Mouse (Mus musculus) liver, postnatal 0 days (tissue): ENCODE results near the gene Mapk9. TPM values are rescaled to one million over a fixed set of nuclear protein-coding genes. Genes with fewer than 3 reads are reported as not detected.

Source experiments
- ATAC-seq: fragments of 200-750 bp; cut with Nextera tagmentation; 2 replicates; pipeline ENCODE4 v1.8.0; 2017; ENCODE audit warnings: mild to moderate bottlenecking, moderate library complexity
- DNase-seq: peaks from one replicate; pipeline ENCODE4 v3.0.0-alpha.2; 2016
- H3K27ac ChIP-seq: fragments of 300-500 bp; sonication (generic); 2 replicates; pipeline ENCODE4 v1.5.1; 2014; ENCODE audit warnings: antibody characterized with exemption, moderate library complexity, mild to moderate bottlenecking, low read depth
- H3K27me3 ChIP-seq: fragments of 300-500 bp; sonication (generic); 2 replicates; pipeline ENCODE4 v1.6.1; 2014; ENCODE audit warnings: low read length, control low read depth, mixed read lengths; ENCODE audit not compliant: insufficient read depth
- H3K36me3 ChIP-seq: fragments of 300-500 bp; sonication (generic); replicated peaks from 2 replicates; pipeline ENCODE4 v1.6.1; 2014; ENCODE audit warnings: mild to moderate bottlenecking, control low read depth, low read length, moderate library complexity, mixed read lengths; ENCODE audit not compliant: insufficient read depth
- H3K4me1 ChIP-seq: fragments of 300-500 bp; sonication (generic); 2 replicates; pipeline ENCODE4 v1.6.1; 2014; ENCODE audit warnings: antibody characterized with exemption, mild to moderate bottlenecking, control low read depth; ENCODE audit not compliant: insufficient read depth
- H3K4me2 ChIP-seq: fragments of 300-500 bp; sonication (generic); 2 replicates; pipeline ENCODE4 v1.6.1; 2014; ENCODE audit warnings: low read depth, mild to moderate bottlenecking, low read length, moderate library complexity, mixed read lengths
- H3K4me3 ChIP-seq: fragments of 300-500 bp; sonication (generic); 2 replicates; pipeline ENCODE4 v1.5.1; 2014; ENCODE audit warnings: low read depth, low read length
- H3K9ac ChIP-seq: fragments of 300-500 bp; sonication (generic); replicated peaks from 2 replicates; pipeline ENCODE4 v1.6.1; 2014; ENCODE audit warnings: mild to moderate bottlenecking, moderate library complexity
- H3K9me3 ChIP-seq: fragments of 300-500 bp; sonication (generic); 2 replicates; pipeline ENCODE4 v1.6.1; 2016; ENCODE audit warnings: mild to moderate bottlenecking, control low read depth, low read length, mixed read lengths
- CTCF ChIP-seq: sonication (generic); IDR thresholded peaks from 2 replicates; pipeline ENCODE4 v1.5.1; 2016; ENCODE audit warnings: antibody characterized with exemption, low read depth
- EP300 ChIP-seq: IDR thresholded peaks from 2 replicates; pipeline ENCODE4 v1.6.1; 2016; ENCODE audit warnings: antibody characterized with exemption, low read depth, mild to moderate bottlenecking
- WGBS: fragments of 180-500 bp; shearing (Covaris S2); extraction: QIAGEN DNeasy Blood & Tissue Kit; methylation state at CpG from one replicate; pipeline ENCODE4 v1.1.7; 2014; ENCODE audit not compliant: insufficient replicate concordance; 5-methylcytosine and 5-hydroxymethylcytosine counted together
- microRNA-seq: library from miRNA; unstranded; fragments of <30 nt; microRNA quantifications from one replicate; pipeline ENCODE4, GENCODE M21; 2016
- polyA plus RNA-seq: library from polyadenylated mRNA; unstranded; fragments of >200 nt; fragmentation: Nextera tagmentation; extraction: Ambion mirVana; gene quantifications from 2 replicates; pipeline ENCODE4 v1.2.1, GENCODE M21; 2015

The Mapk9 gene
- polyA plus RNA-seq, 1 experiment from 2014 or later, result 20.9 TPM

DNA sequence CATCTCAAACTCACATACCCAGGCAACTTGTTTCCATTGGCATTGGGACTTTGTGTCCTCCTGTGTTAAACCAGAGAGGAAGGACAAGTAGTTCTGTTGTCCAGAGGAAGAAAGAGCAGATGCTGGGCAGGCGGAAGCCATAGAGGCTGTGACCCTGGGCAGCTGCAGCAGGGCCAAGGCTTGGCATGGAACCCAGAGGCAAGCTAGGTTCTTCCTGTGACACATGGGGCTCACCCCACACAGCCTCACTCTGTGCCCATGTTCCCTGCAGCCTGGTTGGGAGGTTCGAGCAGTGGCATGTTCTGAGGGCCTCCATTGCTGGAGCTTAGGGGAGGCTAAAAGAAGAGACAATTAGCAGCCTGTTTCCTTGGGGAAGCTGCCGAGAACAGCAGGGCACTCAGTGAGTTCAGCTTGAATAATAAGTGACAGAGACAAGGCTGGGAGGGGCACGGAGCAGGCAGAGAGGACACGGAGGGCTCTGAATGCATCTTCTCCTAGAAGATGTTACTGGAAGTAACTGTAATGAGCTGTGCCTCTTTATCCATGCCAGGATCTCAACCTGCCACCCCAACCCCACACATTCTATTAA, 84.6 kb downstream of the Mapk9 start:
- WGBS, result 45% methylated on average over 5 of the region's 5 CpGs
- Histone ChIP-seq H3K9me3 (no peaks in the 10 kb centered on the region), H3K27me3 (0 out of 2 replicates have a peak, but pooled peaks cover 2% of the 10 kb centered on the region), H3K36me3 (no peaks in the 10 kb centered on the region), H3K4me3 (no peak overlapping the region), H3K9ac (no peak overlapping the region), H3K4me1 (no peaks in the 10 kb centered on the region), H3K27ac (no peak overlapping the region), H3K4me2 (no peak overlapping the region)
- DNase-seq, result no peak
- no peak for ATAC-seq
- TF ChIP-seq EP300, result no peak
- TF ChIP-seq CTCF, result no peak

DNA sequence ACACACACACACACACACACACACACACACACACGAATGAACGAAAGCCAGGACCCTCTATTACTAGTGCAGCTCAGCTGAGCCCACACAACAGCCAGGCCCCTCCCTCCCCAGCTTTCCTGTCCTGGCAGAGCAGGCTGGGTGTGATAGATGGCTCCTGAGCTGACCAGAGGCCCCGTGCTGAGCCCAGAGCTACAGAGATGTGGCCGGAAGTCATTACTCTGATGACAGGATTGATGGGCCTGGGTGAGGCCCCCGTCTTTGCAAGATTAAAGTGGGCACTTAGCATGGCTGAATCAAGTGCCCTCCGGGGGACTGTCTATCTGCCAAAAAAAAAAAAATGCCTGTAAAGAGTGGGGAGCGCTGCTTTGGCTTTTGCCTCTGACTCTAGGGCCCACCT, 85.3 kb downstream of the Mapk9 start:
- 17% methylated on average over 7 of the region's 7 CpGs for WGBS
- Histone ChIP-seq H3K36me3 (no peaks in the 10 kb centered on the region), H3K9me3 (no peaks in the 10 kb centered on the region), H3K27me3 (0 out of 2 replicates have a peak, but pooled peaks cover under 1% of the 10 kb centered on the region), H3K4me3 (no peak overlapping the region), H3K4me1 (no peaks in the 10 kb centered on the region), H3K4me2 (no peak overlapping the region), H3K9ac (no peak overlapping the region), H3K27ac (no peak overlapping the region)
- no peak for TF ChIP-seq CTCF
- TF ChIP-seq EP300, result no peak
- ATAC-seq (no peak), DNase-seq (no peak)

DNA sequence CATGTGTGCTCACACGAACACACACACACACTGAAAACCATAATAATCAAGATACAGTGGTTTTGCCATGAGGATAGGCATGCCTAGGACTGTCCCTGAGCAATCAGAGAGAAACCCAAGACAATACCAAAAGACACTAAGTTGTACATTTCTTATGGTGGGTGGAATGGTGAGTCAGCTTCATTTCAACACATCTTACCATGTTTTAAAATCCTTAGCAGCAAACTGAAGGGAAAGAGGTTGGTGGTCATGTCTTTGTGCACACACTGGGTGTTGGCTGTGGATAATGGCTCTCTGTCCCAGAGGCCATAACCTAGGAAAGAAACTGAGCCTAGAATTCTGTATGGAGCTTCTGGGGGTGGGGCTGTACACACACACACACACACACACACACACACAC, 87.3 kb downstream of the Mapk9 start:
- TF ChIP-seq EP300 (no peak), CTCF (no peak)
- no peak overlapping the region for H3K4me2 ChIP-seq
- 61% methylated on average over 1 of the region's 1 CpGs for WGBS
- H3K4me1 ChIP-seq, result no peaks in the 10 kb centered on the region
- no peaks in the 10 kb centered on the region for H3K36me3 ChIP-seq
- DNase-seq (no peak), ATAC-seq (no peak)
- no peaks in the 10 kb centered on the region for H3K9me3 ChIP-seq
- H3K27me3 ChIP-seq, result no peaks in the 10 kb centered on the region
- no peak overlapping the region for H3K27ac ChIP-seq
- no peak overlapping the region for H3K9ac ChIP-seq
- H3K4me3 ChIP-seq, result no peak overlapping the region

DNA sequence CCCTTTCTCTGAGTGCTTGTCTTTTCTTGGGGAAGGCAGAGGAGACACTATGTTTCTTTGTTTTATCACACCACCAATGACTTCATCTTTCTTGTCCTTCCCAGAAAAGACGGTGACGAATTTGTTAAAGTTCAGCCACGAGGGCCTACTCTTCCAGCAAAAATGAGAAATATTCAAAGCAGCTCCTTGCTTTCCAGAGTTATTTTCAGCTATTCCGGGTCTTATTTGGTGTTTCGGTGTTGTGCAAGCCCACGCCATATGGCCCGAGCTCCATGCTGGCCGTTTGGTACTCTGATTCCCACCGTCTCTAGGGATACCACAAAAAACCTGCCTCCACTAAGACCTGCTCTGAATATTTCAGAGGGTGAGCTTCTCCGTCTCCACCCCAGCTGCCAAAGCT, 87.8 kb downstream of the Mapk9 start:
- Histone ChIP-seq H3K4me2 (no peak overlapping the region), H3K36me3 (no peaks in the 10 kb centered on the region), H3K27ac (no peak overlapping the region), H3K27me3 (no peaks in the 10 kb centered on the region), H3K9me3 (no peaks in the 10 kb centered on the region), H3K4me3 (no peak overlapping the region), H3K9ac (no peak overlapping the region), H3K4me1 (no peaks in the 10 kb centered on the region)
- DNase-seq, result no peak
- no peak for TF ChIP-seq CTCF
- TF ChIP-seq EP300, result no peak
- no peak for ATAC-seq
- WGBS, result 75% methylated on average over 10 of the region's 10 CpGs

Small RNAs within 50 kb of the gene (microRNA-seq; reads per million reads assigned to microRNA genes)
- not detected for gene Gm23492

Other genes starting within 250 kb of the Mapk9 start
- 4.3 and 4.9 TPM in 2 replicates for gene Flt4, start 237.5 kb upstream of the Mapk9 start, polyA plus RNA-seq
- gene Scgb3a1, start 183.1 kb upstream of the Mapk9 start, polyA plus RNA-seq, result 0.25 and 0.33 TPM in 2 replicates
- gene Cnot6, start 134.0 kb upstream of the Mapk9 start, polyA plus RNA-seq, result 16.9 and 18.1 TPM in 2 replicates
- 0.65 and 0.81 TPM in 2 replicates for gene Gfpt2, start 52.6 kb upstream of the Mapk9 start, polyA plus RNA-seq
- not detected in 2 replicates for gene Rasgef1c, start 55.1 kb downstream of the Mapk9 start, polyA plus RNA-seq
- gene Rnf130, start 178.6 kb downstream of the Mapk9 start, polyA plus RNA-seq, result 75.0 and 82.0 TPM in 2 replicates